Mouse (Mus musculus) 416B (cell line): ENCODE data around the gene Unkl.

Source experiments
- DNase-seq: peaks from one replicate; pipeline ENCODE4 v3.0.0; 2011; ENCODE audit warnings: low read depth

The Unkl gene

DNA sequence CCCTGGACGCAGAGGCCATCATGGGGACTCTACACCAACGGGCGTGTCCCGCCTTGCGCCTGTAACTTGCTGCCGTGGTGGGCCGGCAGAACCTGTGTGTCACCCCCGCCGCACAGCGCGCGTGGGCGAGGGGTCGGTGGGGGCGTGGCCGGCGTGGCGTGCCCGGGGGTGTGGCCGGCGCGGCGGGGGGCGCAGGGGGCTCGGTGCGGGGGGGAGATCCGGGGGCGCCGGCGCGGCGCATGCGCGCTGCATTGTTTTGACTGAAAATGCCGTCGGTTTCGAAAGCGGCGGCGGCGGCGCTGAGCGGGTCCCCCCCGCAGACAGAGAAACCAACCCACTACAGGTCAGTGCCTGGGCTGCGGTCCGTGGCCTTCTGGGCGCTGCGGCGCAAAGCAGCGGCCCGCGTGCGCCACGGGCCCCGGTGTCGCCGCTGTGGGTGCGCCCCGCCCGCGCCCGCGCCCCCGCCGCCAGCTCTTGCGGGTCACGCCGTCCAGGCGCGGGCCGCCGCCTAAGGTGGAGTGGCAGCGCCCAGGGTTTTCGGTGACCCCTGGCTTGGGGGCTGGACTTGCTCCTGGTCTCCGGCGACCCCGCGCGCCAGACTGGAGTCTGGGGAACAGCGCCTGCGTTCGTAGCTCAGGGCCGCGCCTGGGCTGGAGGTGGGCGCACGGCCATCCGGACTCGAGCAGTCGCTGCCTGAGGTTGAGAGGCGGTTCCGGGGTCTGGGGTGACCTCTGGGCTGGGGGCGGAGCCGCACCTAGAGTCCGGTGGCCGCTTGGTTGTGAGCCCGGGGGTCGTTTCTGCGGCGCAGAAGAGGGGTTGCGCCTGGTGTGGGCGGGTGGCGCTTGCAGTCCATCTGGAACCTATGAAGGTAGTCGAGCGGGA, at the start of gene Unkl:
Unkl (plus strand) TSS at position 248 of the 882 bp plus-strand sequence.
- peak; percentile 53 for DNase-seq

GRCm38 (mm10) chr17:25138803-25139202, 49.4 kb upstream of the Unkl start:
- peak; percentile 13 for DNase-seq

DNA sequence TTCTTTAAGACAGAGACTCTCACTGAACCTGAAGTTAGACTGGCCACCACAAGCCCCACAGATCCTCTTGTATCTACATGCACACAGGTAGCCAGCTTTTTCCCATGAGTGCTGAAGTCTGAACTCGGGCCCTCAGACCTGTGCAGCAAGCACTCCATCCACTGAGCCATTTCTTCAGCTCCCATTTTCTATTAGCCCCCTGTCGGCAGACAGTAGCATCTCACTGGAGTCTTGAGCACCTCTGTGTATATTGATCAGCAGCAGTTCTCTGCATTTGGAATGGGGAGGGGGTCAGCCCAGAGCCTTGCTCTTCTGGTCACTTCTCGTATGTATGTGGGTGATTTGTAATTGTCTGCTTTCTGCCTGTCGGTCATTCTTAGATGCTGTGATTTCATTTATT, 48.2 kb upstream of the Unkl start:
- no peak for DNase-seq

- no peak for DNase-seq
These were observed 26.0 kb upstream of the Unkl start, which contains the start of gene Ccdc154 for GRCm38 (mm10) chr17:25162161-25162560. Ccdc154 (plus strand) TSS chr17:25162461.

GRCm38 (mm10) chr17:25163387-25163786, 24.8 kb upstream of the Unkl start:
- no peak for DNase-seq

- no peak for DNase-seq
These were observed 23.4 kb upstream of the Unkl start for GRCm38 (mm10) chr17:25164770-25165169.

GRCm38 (mm10) chr17:25165970-25166671, 22.1 kb upstream of the Unkl start:
- no peak for DNase-seq

DNA sequence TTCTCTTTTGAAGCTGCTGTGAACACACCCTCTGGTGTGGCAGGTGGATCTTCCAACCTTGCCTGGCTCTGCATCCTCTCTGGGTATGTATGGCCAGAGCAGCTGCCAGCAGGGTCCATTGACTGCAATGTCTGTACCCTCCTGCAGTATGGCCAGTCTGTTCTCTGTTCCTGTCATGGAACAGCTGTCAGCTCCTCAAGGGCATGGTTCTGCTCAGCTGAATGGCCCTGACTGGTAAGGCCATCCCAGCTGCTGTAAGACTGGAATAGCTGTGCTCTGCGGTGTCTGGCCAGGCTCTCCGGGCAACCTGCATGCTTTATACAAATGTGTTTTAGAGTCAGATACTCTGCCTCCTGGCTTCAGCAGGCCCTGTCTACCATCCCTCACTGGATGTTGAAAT, 18.5 kb upstream of the Unkl start:
- DNase-seq, result no peak

DNA sequence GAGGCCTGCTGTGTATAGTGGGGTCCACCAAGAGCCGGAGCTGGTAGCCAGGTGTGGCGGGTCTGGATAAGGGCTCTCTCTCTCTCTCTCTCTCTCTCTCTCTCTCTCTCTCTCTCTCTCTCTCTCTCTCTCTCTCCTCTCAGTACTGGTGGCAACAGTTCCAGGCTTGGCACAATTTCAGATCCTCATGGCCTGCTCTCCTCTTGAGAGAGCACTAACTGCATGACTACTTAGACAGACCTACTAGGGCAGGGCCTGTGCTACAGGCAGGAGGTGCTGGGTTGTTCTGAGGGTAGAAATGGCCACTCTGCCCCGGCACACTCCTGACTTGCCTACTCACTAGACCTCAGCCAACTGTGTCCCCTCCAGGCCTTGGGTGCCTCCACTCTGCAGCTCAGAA, 15.6 kb upstream of the Unkl start:
- no peak for DNase-seq

GRCm38 (mm10) chr17:25175411-25175810, 12.8 kb upstream of the Unkl start, which contains the start of gene Gm38655:
Gm38655 (minus strand) TSS chr17:25175471.
- no peak for DNase-seq

GRCm38 (mm10) chr17:25183232-25183631, 5.0 kb upstream of the Unkl start:
- peak; percentile 77 for DNase-seq

GRCm38 (mm10) chr17:25184129-25184691, 4.0 kb upstream of the Unkl start, which contains the start of gene BC003965:
BC003965 (plus strand) TSS chr17:25184554.
- peak; percentile 99 for DNase-seq

DNA sequence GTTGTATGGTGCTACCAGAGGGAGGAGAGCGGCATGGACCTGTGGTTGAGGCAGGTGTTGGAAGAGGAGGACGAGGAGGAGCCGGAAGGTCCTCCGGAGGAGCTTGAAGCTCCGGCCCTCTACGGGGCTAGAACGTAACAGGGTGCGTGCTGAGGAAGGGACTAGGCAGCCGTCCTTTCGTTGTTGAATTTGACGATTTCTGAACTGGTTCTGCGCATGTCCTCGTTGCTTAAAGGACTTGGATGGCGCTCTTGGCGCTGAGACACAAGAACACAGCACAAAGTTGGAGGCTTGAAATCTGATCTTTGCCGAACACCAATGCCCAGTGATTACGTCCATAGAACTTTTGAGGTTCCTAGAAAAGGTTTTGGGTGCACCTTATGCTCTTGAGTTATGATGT, 3.2 kb upstream of the Unkl start:
- DNase-seq, result no peak

DNA sequence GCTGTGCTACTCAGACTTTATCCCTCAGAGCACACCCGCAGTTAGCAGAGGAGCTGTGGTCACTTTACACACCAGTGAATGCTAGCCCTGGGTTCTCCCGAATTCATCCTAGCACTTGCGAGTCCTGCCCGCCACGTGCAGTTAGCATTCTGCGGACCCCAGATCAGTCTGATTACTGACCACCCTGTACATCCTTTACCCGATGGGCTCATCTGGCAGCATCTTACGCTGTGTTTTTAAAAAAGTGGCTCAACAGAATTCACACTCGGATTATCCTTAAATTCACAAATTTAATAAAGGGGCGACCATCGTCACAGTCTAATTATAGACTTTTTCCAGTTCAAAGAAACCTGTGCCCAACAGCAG, 430 bp upstream of the Unkl start:
- no peak for DNase-seq

DNA sequence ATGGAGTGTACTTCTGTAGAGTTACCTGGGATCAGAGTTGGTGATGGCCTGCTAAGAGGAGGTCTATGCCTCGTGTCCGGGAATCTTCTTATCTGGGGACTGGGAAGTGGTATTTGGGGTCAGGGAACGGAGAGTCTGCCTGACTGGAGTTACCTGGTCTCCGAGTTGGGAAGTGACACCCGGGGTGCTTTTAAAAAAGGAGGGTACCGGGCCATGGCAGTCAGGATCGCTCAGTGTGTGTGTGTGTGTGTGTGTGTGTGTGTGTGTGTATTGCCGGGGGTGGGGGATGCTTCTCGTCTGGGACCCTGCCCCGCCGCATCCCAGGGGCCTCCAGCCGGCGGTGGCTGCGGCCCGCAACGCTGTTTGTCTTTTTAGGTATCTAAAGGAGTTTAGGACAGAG, 894 bp downstream of the Unkl start:
- no peak for DNase-seq

- DNase-seq, result no peak
These were observed 14.2 kb downstream of the Unkl start for GRCm38 (mm10) chr17:25202401-25202800.

GRCm38 (mm10) chr17:25210006-25210405, 21.8 kb downstream of the Unkl start:
- DNase-seq, result no peak

- DNase-seq, result peak; percentile 38
These were observed 22.7 kb downstream of the Unkl start for GRCm38 (mm10) chr17:25210680-25211466.

DNA sequence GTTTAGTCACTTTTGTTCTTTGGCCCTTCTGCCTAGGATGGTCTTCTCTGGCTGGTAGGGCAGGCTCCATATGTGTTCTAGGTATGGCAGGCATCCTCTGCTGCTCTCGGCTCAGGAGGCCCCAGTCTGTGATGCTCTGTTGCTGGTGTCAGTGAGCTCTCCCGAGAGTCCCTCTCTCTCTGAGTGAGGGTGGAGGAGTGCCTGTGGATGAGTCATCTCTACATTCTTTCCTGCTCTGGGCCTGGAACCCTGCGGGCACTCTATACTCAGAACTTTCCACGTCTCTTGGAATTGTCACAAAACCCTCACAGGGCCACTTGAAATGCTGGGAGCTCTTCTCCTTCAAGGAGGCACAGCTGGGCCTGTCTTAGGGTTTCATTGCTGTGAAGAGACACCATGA, 23.5 kb downstream of the Unkl start:
- no peak for DNase-seq

DNA sequence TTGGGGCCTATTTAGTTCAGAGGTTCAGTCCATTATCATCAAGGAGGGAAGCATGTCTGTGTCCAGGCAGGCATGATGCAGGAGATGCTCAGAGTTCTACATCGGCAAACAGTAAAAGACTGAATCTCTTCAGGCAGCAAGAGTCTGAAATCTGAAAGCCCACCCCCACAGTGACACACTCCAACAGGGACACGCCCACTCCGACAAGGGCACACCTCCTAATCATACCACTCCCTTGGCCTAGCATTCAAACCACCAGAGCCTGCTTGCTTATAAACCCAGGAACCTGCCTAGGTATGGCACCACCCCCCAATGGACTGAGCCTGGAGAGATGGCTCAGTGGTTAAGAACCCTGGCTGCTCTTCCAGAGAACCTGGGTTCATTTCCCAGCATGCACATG, 27.2 kb downstream of the Unkl start:
- DNase-seq, result no peak

DNA sequence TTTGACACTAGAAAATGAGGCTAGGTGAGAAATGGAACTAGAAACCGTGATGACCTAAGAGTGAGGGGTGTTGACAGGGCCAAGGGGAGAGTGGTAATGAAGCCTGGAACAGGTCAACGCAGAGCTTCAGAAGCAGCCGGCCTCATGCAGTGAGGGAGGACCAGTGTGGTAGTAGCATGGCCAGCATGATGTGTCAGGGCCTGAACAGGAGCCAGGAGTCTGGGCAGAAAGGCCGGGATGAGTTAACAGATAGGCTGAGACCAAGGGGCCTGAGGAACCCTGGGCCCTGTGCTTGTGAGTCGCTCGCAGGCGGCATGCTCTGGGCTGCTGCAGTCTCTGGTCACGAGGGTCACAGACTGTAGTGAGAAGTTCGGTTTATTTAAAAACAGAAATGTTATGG, 30.8 kb downstream of the Unkl start:
- DNase-seq, result no peak
